Mouse (Mus musculus) gastrocnemius, adult 2 months (tissue): Measurements from ENCODE around the gene Tmbim7. TPM values are rescaled to one million over a fixed set of nuclear protein-coding genes. Genes with fewer than 3 reads are reported as not detected.
A peak's percentile ranks its signal among the peaks of the same experiment; 100 is the strongest.
"Not testable (repeated sequence)": the region's sequence is repeated elsewhere in the genome, so short reads cannot be mapped to it uniquely, and the experiment has no call there.

ENCODE experiments used
- DNase-seq: peaks from one replicate; pipeline ENCODE4 v3.0.0; 2022
- H3K27ac ChIP-seq: fragments of 200-600 bp; 2 replicates; pipeline ENCODE4 v1.8.1; 2022; ENCODE audit warnings: mild to moderate bottlenecking
- H3K4me3 ChIP-seq: fragments of 200-600 bp; 2 replicates; pipeline ENCODE4 v1.8.1; 2022; ENCODE audit warnings: mild to moderate bottlenecking, moderate library complexity
- CTCF ChIP-seq: fragments of 200-600 bp; IDR thresholded peaks from 2 replicates; pipeline ENCODE4 v1.8.1; 2022; ENCODE audit warnings: antibody characterized with exemption, mild to moderate bottlenecking, moderate library complexity
- intact Hi-C: fragments of 180-260 bp; cut with DNase I; formaldehyde crosslinking; loops from one replicate; pipeline ENCODE4 v1.15.1; 2025
- total RNA-seq, 2 experiments: library from RNA; stranded (reverse); gene quantifications; 2 replicates each; pipeline ENCODE4 v1.2.3; 2021

Tmbim7 gene
- total RNA-seq, 2 experiments from 2014 or later: not detected

DNA sequence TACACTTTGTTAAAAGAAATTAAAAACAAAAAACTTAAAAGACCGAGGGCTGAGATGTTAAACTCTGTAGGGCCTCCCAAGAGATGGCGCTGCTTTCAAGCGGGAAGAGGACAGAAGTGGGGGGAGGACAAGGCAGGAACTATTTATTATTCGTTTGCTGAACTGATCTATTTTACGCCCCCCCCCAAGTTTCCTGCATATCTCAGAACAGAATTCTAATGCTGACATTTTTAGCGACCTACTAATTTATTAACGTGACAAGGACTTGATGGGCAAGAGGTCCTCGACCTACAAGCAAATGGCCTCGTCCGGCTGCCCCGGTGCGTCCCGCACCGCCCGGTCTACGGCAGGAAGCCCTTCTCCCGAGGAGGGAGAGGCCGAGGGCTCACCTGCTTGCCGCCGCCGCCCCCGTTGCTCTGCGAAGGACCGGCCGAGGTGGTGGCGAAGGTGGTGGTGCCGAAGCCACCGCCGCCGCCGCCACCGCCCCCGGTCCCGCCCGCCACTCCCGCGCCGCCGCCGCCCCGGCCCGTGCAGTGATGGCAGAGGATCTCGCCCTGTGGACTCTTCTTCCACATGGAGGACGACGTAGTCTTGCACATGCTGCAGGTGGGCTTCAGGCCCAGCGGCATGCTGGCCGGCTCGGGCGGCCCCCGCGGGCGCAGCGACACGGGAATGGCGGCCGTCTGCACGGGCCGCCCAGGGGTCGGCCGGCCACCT lies 3.8 kb upstream of the Tmbim7 start:
- H3K4me3 ChIP-seq: peak overlapping the region; percentile 85
- peak overlapping the region; percentile 90 for H3K27ac ChIP-seq
- intact Hi-C loops: loop anchor here (5.0 to 10.0 kb wide), 2 partner anchors 155 to 458 kb away; partner anchors contain the start of genes Ankib1, Cyp51 and Krit1
- peak; percentile 53 for DNase-seq
- peak; percentile 72 for TF ChIP-seq CTCF

DNA sequence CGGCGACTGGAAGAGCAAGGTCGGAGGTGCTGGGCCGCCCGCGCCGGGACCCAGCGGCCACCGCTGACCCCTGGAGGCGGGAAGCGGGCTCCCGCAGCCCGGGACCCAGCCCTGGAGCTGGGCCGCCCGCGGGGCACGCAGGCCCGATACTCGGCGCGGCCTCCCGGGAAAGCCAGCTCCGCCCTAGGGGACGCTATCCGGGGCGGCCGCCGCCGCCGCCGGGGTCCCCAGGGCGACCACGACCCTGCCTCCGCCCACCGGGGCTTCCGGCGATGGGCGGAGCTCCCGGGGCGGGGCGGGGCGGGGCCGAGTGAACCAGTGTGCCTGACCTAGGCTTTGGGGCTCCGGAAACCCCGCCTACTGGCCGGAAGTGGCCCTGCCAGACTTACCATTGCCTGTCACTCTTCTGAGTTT lies 3.3 kb upstream of the Tmbim7 start:
- H3K27ac ChIP-seq: peak overlapping the region; percentile 90
- peak; percentile 24 for TF ChIP-seq CTCF
- DNase-seq: peak; percentile 95
- H3K4me3 ChIP-seq: peak overlapping the region; percentile 85
- intact Hi-C loops: loop anchor here (5.0 to 10.0 kb wide), 2 partner anchors 155 to 457 kb away; partner anchors contain the start of genes Ankib1, Cyp51 and Krit1

DNA sequence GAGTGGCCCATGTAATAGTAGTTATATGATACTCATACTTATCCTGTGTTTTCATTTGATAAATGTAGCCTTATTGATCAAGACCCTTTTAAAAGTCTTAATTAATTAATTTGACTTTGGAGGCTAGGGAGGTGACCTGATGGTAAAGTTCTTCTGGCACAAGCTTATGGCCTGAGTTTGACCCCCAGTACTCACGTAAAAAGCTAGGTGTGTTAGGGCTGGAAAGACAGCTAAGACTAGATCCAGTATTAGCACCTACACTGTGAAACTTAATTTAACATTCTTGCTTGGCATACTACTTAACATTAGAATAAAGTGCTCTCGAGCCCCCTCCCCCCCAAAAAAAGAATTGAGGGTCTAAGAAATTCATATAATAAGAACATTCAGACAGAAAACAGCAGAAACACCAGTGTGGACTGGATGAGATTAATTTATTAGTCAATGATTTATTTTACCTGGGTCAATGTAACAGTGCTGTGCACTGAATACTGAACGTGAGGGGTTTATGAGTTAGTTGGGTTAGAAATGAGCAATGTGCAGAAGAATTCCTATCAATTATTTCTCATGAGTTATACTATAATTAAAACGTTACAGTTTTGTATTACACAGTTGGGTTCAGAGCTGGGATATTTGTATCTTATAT lies 2.7 kb upstream of the Tmbim7 start:
- Histone ChIP-seq H3K4me3 (peak overlapping the region; percentile 85), H3K27ac (peak overlapping the region; percentile 68)
- DNase-seq: no peak
- intact Hi-C loops: loop anchor here (5.0 to 10.0 kb wide), 2 partner anchors 154 to 456 kb away; partner anchors contain the start of genes Ankib1, Cyp51 and Krit1
- TF ChIP-seq CTCF: no peak

DNA sequence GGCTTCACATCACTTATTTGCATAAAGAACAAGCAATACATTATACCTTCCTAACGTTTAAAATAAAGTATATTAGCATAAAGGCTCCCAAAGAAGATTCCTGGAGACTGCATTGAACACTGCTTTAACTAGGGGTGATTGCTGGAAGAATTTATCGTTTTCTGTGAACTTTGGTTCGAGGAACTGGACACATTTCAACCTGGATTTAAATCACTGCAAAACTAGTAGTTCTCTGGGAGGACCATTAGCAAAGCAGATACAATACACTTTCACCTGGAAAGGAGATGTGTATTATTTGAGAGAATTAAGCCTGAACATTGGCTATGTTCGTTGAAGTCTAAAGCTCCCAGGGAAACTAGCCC lies 2.2 kb upstream of the Tmbim7 start:
- intact Hi-C loops: loop anchor here (5.0 to 10.0 kb wide), 2 partner anchors 153 to 456 kb away; partner anchors contain the start of genes Ankib1, Cyp51 and Krit1
- TF ChIP-seq CTCF: no peak
- no peak overlapping the region for H3K4me3 ChIP-seq
- no peak overlapping the region for H3K27ac ChIP-seq
- no peak for DNase-seq

DNA sequence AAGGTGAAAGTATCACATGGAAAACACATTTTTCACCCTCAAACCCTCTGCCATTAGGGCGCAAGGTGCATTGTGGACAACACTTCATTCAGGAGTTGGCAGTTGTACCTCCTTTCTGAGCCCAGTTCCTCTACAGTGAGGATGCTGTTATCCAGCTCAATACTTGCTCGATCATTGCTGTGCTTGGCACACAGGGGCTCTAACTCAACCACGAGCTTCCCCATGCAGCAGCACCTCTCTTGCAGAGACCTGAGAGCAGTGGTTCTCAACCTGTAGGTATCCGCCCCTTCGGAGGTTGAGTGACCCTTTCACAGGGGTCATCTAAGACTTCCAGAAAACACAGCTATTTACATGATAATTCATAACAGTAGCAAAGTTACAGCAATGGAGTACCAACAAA lies 640 bp downstream of the Tmbim7 start:
- Histone ChIP-seq H3K4me3 (no peak overlapping the region), H3K27ac (no peak overlapping the region)
- no peak for TF ChIP-seq CTCF
- no peak for DNase-seq
- intact Hi-C loops: no loop called here

DNA sequence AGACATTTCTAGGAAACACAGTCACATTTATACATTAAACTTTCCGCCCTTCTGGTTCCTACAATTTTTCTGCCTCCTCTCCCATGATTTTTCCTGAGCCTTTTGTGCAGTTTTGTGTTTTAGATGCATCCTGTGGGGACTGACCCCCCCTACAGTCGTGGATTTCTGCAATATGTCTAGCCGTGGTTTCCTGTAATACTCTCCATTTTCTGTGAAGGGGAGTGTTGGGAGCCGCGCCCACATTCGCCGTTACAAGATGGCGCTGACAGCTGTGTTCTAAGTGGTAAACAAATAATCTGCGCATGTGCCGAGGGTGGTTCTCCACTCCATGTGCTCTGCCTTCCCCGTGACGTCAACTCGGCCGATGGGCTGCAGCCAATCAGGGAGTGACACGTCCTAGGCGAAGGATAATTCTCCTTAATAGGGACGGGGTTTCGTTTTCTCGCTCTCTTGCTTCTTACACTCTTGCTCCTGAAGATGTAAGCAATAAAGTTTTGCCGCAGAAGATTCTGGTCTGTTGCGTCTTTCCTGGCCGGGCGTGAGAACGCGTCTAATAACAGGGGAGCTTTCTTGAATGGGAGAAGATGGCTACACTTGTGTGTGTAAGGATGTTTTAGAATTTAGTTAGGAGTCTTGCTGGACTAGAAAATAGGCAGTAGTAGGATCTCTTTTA lies 2.1 kb downstream of the Tmbim7 start:
- H3K4me3 ChIP-seq, intact Hi-C loops, DNase-seq, H3K27ac ChIP-seq: not testable (repeated sequence)

DNA sequence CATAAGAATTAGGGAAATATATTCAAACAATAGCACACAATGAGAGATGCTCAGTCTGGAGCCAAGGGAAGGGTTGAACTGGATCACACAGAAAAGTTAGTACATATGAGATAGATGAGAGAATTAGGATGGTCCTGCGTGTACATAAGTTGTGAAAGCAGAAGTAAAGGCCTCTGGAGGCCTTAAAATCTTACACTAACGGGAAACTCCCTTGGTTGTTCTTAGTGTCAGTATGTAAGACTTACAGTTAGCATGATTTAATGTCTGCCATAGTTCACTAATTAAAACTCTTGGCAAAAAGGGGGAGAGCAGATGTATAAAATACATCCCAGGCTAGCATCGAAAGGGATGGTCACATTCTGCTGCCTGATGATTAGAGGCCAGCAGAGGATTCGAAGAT lies 2.8 kb downstream of the Tmbim7 start:
- intact Hi-C loops: no loop called here

DNA sequence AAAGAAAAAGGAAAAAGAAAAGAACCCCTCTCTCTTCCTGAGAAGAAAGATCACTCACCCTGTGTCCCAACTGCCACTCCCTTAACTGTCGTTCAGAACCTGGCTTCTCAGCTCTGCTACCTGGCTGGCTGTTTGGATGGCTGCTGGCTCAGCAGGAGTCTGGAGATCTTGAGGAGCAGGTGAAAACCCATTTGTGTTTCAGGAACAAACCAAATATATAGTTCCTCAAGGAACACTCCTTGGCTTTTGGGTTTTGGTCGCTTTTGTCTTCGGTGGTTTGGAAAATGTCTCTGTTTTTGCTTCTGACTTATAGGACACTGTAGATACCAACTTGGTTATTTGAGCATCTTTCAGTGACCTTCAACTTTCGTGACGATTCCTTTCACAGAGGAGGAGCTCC lies 6.1 kb downstream of the Tmbim7 start, which contains the start of gene Gatad1:
TSS of gene Gatad1 (minus strand) at position 101 of the 400 bp plus-strand sequence.
- no peak for TF ChIP-seq CTCF
- DNase-seq: no peak
- no peak within 1 kb of the TSS for H3K4me3 ChIP-seq
- no peak within 1 kb of the TSS for H3K27ac ChIP-seq
- intact Hi-C loops: no loop called here

More for the DNA sequence above, 2.8 kb downstream of the Tmbim7 start:
- H3K4me3 ChIP-seq: no peak overlapping the region
- H3K27ac ChIP-seq: no peak overlapping the region
- TF ChIP-seq CTCF: no peak
- DNase-seq: no peak

DNA sequence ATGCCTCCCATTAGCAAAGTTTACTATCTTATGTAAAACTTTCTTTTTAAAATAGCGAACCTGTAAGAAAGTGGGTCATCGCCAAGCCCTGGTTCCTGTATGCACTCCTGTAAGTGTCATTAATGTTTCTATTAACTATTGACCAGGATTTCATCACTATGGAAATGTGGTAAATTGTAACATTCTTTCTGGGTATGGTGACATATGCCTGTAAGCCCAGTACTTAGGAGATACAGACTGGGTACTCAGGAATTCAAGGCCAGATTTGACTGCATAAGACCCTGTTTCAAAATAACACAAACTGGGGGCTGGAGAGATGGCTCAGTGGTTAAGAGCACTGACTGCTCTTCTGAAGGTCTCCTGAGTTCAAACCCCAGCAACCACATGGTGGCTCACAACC lies 14.2 kb downstream of the Tmbim7 start:
- Histone ChIP-seq H3K27ac (no peak overlapping the region), H3K4me3 (no peak overlapping the region)
- no peak for DNase-seq
- no peak for TF ChIP-seq CTCF
- intact Hi-C loops: no loop called here

DNA sequence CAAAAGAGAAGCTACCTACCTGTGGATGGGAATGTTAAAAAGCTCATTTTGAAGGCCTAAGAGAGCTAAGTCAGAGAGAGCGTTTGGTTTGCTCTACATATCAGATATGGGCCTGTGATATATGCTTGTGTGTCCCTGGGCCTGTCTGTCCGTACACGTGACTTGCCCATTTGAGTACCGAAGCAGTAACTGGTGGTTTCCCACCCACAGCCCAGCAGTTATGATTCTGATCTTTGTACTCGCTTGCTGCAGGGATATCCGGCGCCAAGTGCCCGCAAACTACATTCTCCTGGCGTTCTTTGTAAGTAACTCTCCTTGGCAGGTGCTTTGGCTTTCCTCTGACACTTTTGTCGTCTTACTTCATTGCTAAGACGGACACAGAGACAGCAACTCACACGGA lies 15.6 kb downstream of the Tmbim7 start:
- H3K4me3 ChIP-seq: no peak overlapping the region
- intact Hi-C loops: no loop called here
- no peak for DNase-seq
- H3K27ac ChIP-seq: no peak overlapping the region
- no peak for TF ChIP-seq CTCF

DNA sequence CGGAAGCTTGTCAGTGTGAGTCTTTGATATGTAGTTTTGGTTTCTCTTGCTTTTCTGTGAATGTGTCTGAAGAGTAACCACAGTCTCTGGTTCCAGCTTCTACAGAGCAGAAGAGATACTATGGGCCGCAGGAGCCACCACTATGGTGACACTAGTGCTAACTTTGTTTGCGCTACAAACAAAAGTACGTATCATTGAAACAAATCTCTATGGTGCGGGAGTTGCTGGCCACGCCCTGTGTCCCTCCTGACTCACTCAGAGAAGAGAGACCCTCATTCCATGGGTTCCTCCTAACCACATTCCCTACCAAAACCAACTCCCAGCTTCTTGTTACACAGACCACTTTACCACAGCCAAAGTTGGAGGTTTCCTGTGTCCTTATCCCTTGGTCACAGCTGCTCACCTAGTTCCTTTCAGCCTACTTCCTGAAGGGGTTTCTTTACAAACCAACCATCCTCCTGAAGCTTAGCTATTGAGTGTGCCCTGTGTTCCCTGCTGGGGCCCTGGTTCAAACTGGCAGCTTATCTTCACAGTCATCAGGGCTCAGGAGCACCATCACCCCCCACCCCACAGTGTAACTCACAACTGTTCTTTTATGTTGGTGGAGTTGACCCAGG lies 19.1 kb downstream of the Tmbim7 start:
- TF ChIP-seq CTCF: no peak
- Histone ChIP-seq H3K27ac (no peak overlapping the region), H3K4me3 (no peak overlapping the region)
- no peak for DNase-seq
- intact Hi-C loops: no loop called here

DNA sequence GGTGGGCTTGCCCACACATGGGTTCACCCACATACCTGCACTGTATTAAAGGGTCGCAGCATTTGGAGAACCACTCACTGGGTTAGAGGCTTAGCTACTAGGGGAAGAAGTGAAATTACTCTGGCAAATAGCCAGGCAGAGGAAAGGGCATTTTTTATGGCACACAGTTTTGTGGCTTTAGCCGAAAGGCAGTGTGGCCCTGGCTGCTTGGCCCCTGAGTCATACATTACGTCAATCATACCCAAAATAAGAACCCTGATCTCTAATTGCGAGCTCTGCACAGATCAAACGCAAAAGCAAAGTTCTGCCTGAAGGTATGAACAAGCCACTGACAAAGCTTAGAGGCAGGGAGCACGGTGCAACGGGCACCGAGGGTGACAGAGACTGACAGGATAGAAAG lies 37.3 kb downstream of the Tmbim7 start:
- no peak overlapping the region for H3K4me3 ChIP-seq
- intact Hi-C loops: no loop called here
- no peak for TF ChIP-seq CTCF
- no peak overlapping the region for H3K27ac ChIP-seq
- DNase-seq: no peak
